Mouse (Mus musculus) CH12.LX (cell line): Measurements from ENCODE around the gene Tcte1. TPM values are rescaled to one million over a fixed set of nuclear protein-coding genes. Genes with fewer than 3 reads are reported as not detected.

Experiments used
- DNase-seq: peaks from one replicate; pipeline ENCODE4 v3.0.0-alpha.2; 2013; ENCODE audit errors: extremely low read depth
- H3K27ac ChIP-seq: 2 replicates; pipeline ENCODE4 v1.5.1; 2012; ENCODE audit warnings: low read depth, mild to moderate bottlenecking, control low read depth, moderate library complexity; ENCODE audit not compliant: insufficient read depth
- H3K27me3 ChIP-seq: replicated peaks from 2 replicates; pipeline ENCODE3; 2012; ENCODE audit warnings: inconsistent platforms
- H3K36me3 ChIP-seq, 2 experiments: replicated peaks in 1 of 2; 2 replicates each; pipeline versions ENCODE3 to v1.6.1; 2012; ENCODE audit warnings: inconsistent platforms in 1 of 2, low read length in 1 of 2, mild to moderate bottlenecking in 1 of 2, mixed read lengths in 1 of 2, moderate library complexity in 1 of 2; ENCODE audit not compliant: control insufficient read depth in 1 of 2, insufficient read depth in 1 of 2
- H3K4me1 ChIP-seq, 2 experiments: 2 replicates each; pipeline ENCODE4 v1.6.1; 2012; ENCODE audit warnings: inconsistent platforms in 1 of 2, moderate library complexity in 1 of 2; ENCODE audit not compliant: insufficient read depth in 2 of 2, control insufficient read depth in 1 of 2
- H3K4me2 ChIP-seq: 2 replicates; pipeline ENCODE4 v1.6.1; 2012; ENCODE audit warnings: low read depth, mild to moderate bottlenecking, control low read depth; ENCODE audit not compliant: poor library complexity, insufficient read depth, severe bottlenecking
- H3K4me3 ChIP-seq, 3 experiments: fragments of 150-350 bp in 1 of 3; sonication (generic) in 1 of 3; replicated peaks in 1 of 3; 2 replicates each; pipeline versions ENCODE3 to v1.5.1; 2011 to 2012; ENCODE audit warnings: low read depth in 2 of 3, low read length in 2 of 3, mild to moderate bottlenecking in 2 of 3, moderate library complexity in 2 of 3, control low read depth in 1 of 3, improper control_type of control experiment in 1 of 3, inconsistent platforms in 1 of 3, mixed read lengths in 1 of 3; ENCODE audit not compliant: poor library complexity in 1 of 3
- H3K79me2 ChIP-seq: replicated peaks from 2 replicates; pipeline ENCODE4 v1.6.1; 2012; ENCODE audit warnings: mild to moderate bottlenecking, moderate library complexity; ENCODE audit not compliant: control insufficient read depth, poor library complexity, insufficient read depth, severe bottlenecking; ENCODE audit errors: extremely low read depth
- H3K9ac ChIP-seq: 2 replicates; pipeline ENCODE4 v1.6.1; 2012; ENCODE audit warnings: low read depth, mild to moderate bottlenecking, control low read depth, moderate library complexity; ENCODE audit not compliant: insufficient read depth
- H3K9me3 ChIP-seq: replicated peaks from 2 replicates; pipeline ENCODE3; 2012; ENCODE audit warnings: low read length, inconsistent platforms, mixed read lengths
- BHLHE40 ChIP-seq: IDR thresholded peaks from 2 replicates; pipeline ENCODE4 v1.6.1; 2011; ENCODE audit warnings: mild to moderate bottlenecking, low read depth, low read length, improper control_type of control experiment
- CHD2 ChIP-seq: IDR thresholded peaks from 2 replicates; pipeline ENCODE4 v1.6.1; 2011; ENCODE audit warnings: low read length, improper control_type of control experiment
- ELF1 ChIP-seq: IDR thresholded peaks from 2 replicates; pipeline ENCODE4 v1.6.1; 2014; ENCODE audit warnings: low read depth, mild to moderate bottlenecking, inconsistent platforms, low read length, improper control_type of control experiment
- GABPA ChIP-seq: IDR thresholded peaks from 2 replicates; pipeline ENCODE4 v1.6.1; 2012; ENCODE audit warnings: low read depth, low read length, improper control_type of control experiment, inconsistent platforms; ENCODE audit not compliant: insufficient replicate concordance
- HCFC1 ChIP-seq: IDR thresholded peaks from 2 replicates; pipeline ENCODE4 v1.6.1; 2012; ENCODE audit warnings: low read depth, mild to moderate bottlenecking, inconsistent platforms, low read length, improper control_type of control experiment
- IRF4 ChIP-seq: IDR thresholded peaks from 2 replicates; pipeline ENCODE4 v1.6.1; 2014; ENCODE audit warnings: low read depth, mild to moderate bottlenecking, inconsistent platforms, low read length, improper control_type of control experiment
- MAFK ChIP-seq: IDR thresholded peaks from 2 replicates; pipeline ENCODE4 v1.6.1; 2011; ENCODE audit warnings: low read length, improper control_type of control experiment; ENCODE audit not compliant: insufficient replicate concordance
- MAX ChIP-seq: IDR thresholded peaks from 2 replicates; pipeline ENCODE4 v1.6.1; 2011; ENCODE audit warnings: low read length, improper control_type of control experiment
- MAZ ChIP-seq: IDR thresholded peaks from 2 replicates; pipeline ENCODE4 v1.6.1; 2012; ENCODE audit warnings: low read depth, mild to moderate bottlenecking, inconsistent platforms, low read length, improper control_type of control experiment, moderate library complexity
- MEF2A ChIP-seq: IDR thresholded peaks from 2 replicates; pipeline ENCODE4 v1.6.1; 2014; ENCODE audit warnings: low read depth, mild to moderate bottlenecking, inconsistent platforms, low read length, improper control_type of control experiment, borderline replicate concordance
- NELFE ChIP-seq: IDR thresholded peaks from 2 replicates; pipeline ENCODE4 v1.6.1; 2011; ENCODE audit warnings: low read depth, low read length, improper control_type of control experiment
- NRF1 ChIP-seq: IDR thresholded peaks from 2 replicates; pipeline ENCODE4 v1.6.1; 2014; ENCODE audit warnings: low read depth, mild to moderate bottlenecking, inconsistent platforms, low read length, improper control_type of control experiment, moderate library complexity
- PAX5 ChIP-seq: IDR thresholded peaks from 2 replicates; pipeline ENCODE4 v1.6.1; 2012; ENCODE audit warnings: low read length, inconsistent platforms, mixed read lengths
- POLR2A ChIP-seq: IDR thresholded peaks from 2 replicates; pipeline ENCODE4 v1.6.1; 2011; ENCODE audit warnings: low read depth, mild to moderate bottlenecking, improper control_type of control experiment, low read length
- POLR2AphosphoS2 ChIP-seq: IDR thresholded peaks from 2 replicates; pipeline ENCODE4 v1.6.1; 2011; ENCODE audit warnings: low read depth, low read length, improper control_type of control experiment
- RCOR1 ChIP-seq: conservative IDR thresholded peaks from 2 replicates; pipeline ENCODE4 v1.6.1; 2012; ENCODE audit warnings: low read depth, mild to moderate bottlenecking, inconsistent platforms, low read length, improper control_type of control experiment
- SMC3 ChIP-seq: IDR thresholded peaks from 2 replicates; pipeline ENCODE4 v1.6.1; 2011; ENCODE audit warnings: low read depth, low read length, improper control_type of control experiment
- TCF12 ChIP-seq: IDR thresholded peaks from 2 replicates; pipeline ENCODE4 v1.6.1; 2014; ENCODE audit warnings: low read depth, mild to moderate bottlenecking, inconsistent platforms, low read length, improper control_type of control experiment
- UBTF ChIP-seq: IDR thresholded peaks from 2 replicates; pipeline ENCODE4 v1.6.1; 2012; ENCODE audit warnings: low read depth, mild to moderate bottlenecking, inconsistent platforms, low read length, improper control_type of control experiment, moderate library complexity
- ZC3H11A ChIP-seq: IDR thresholded peaks from 2 replicates; pipeline ENCODE4 v1.6.1; 2012; ENCODE audit warnings: low read depth, mild to moderate bottlenecking, inconsistent platforms, low read length, improper control_type of control experiment
- ZKSCAN1 ChIP-seq: IDR thresholded peaks from 2 replicates; pipeline ENCODE4 v1.6.1; 2012; ENCODE audit warnings: low read depth, inconsistent platforms, low read length, improper control_type of control experiment, borderline replicate concordance
- ZNF384 ChIP-seq: IDR thresholded peaks from 2 replicates; pipeline ENCODE4 v1.6.1; 2012; ENCODE audit warnings: low read depth, low read length, improper control_type of control experiment, inconsistent platforms
- dilution Hi-C: fragments of 300-500 bp; cut with MboI; formaldehyde crosslinking; loops from 2 replicates; pipeline ENCODE4 v1.14.3; 2020; ENCODE audit warnings: low sequenced_read_pairs; ENCODE audit not compliant: extremely low pct_unique_long_range_greater_than_20kb, extremely low pct_ligation_motif_present
- in situ Hi-C: fragments of 300-500 bp; cut with MboI; formaldehyde crosslinking; loops from 3 replicates; pipeline ENCODE4 v1.14.3; 2019; ENCODE audit warnings: low sequenced_read_pairs, low pct_ligation_motif_present, low pct_unique_long_range_greater_than_20kb, mixed read lengths
- polyA plus RNA-seq: library from polyadenylated mRNA; unstranded; fragments of >175 nt; gene quantifications from 2 replicates; pipeline ENCODE4 v1.2.1, GENCODE M21; 2012; ENCODE audit warnings: low read depth; ENCODE audit not compliant: insufficient read length
- total RNA-seq, 2 experiments: library from RNA; depleted of rRNA; stranded (reverse); fragments of 300-350 nt in 1 of 2; fragments of >200 nt in 1 of 2; gene quantifications; 2 replicates each; pipeline ENCODE4 v1.2.3; 2012 to 2014

Tcte1 gene
- total and polyA plus RNA-seq, 3 experiments = not detected

- no peak for TF ChIP-seq GABPA
- peak; percentile 74 for TF ChIP-seq BHLHE40
- no peak overlapping the region for H3K9ac ChIP-seq
- H3K9me3 ChIP-seq = peaks cover 6% of the 10 kb centered on the region
- peaks cover 5% of the 10 kb centered on the region for H3K27me3 ChIP-seq
- no peak for DNase-seq
- no peaks in the 10 kb centered on the region for H3K79me2 ChIP-seq
- 0 out of 2 replicates have a peak overlapping the region, but pooled peaks have one; percentile 1 for H3K4me2 ChIP-seq
- no peak overlapping the region for H3K27ac ChIP-seq
- in situ Hi-C loops (loop anchor here (25.0 kb wide), 1 partner anchor 174 kb away; the partner anchor contains the start of gene Capn11), dilution Hi-C loops (no loop called here)
- H3K4me3 ChIP-seq = no peak overlapping the region
- peaks cover 15 to 19% of the 10 kb centered on the region in 2 experiments for H3K4me1 ChIP-seq
- no peaks in the 10 kb centered on the region for H3K36me3 ChIP-seq
These were observed 34.6 kb upstream of the Tcte1 start for GRCm38 (mm10) chr17:45488321-45489254.

- Histone ChIP-seq H3K27ac (no peak overlapping the region), H3K27me3 (peaks cover 5% of the 10 kb centered on the region)
These were observed 33.5 kb upstream of the Tcte1 start for GRCm38 (mm10) chr17:45489736-45490135.

More at GRCm38 (mm10) chr17:45489736-45490135, 33.5 kb upstream of the Tcte1 start:
- Histone ChIP-seq H3K36me3 (no peaks in the 10 kb centered on the region), H3K4me1 (peaks cover 15 to 19% of the 10 kb centered on the region in 2 experiments), H3K9ac (no peak overlapping the region), H3K4me3 (no peak overlapping the region), H3K9me3 (peaks cover 6% of the 10 kb centered on the region), H3K79me2 (no peaks in the 10 kb centered on the region), H3K4me2 (no peak overlapping the region)
- in situ Hi-C loops (loop anchor here (25.0 kb wide), 1 partner anchor 173 kb away; the partner anchor contains the start of gene Capn11), dilution Hi-C loops (no loop called here)
- no peak for DNase-seq
- TF ChIP-seq ZC3H11A = no peak
- no peak for TF ChIP-seq HCFC1
- no peak for TF ChIP-seq MAZ
- no peak for TF ChIP-seq ZKSCAN1
- no peak for TF ChIP-seq PAX5
- TF ChIP-seq MAFK = no peak
- no peak for TF ChIP-seq ZNF384
- no peak for TF ChIP-seq TCF12
- TF ChIP-seq IRF4 = no peak
- TF ChIP-seq SMC3 = no peak
- TF ChIP-seq NELFE = no peak
- no peak for TF ChIP-seq NRF1
- no peak for TF ChIP-seq UBTF
- TF ChIP-seq RCOR1 = no peak
- TF ChIP-seq POLR2A = no peak
- TF ChIP-seq MAX = no peak
- no peak for TF ChIP-seq POLR2AphosphoS2
- TF ChIP-seq MEF2A = no peak
- no peak for TF ChIP-seq CHD2
- no peak for TF ChIP-seq ELF1
